Comparison of ENCODE assay signal across 17 mouse cellular contexts in genomic region chr16:45761425-45761824, GRCm38 (mm10). TPM values are rescaled to one million over a fixed set of nuclear protein-coding genes. Genes with fewer than 3 reads are reported as not detected.
DNase-seq lines count a peak whose midpoint lies in the region; ATAC-seq and TF ChIP-seq lines count a peak whose summit lies in the region.
"Had no signal": no experiment of that assay in that cellular context is flagged by ENCODE, and none has a peak within 500 bp of the region (broad histone marks: within the 10 kb centered on the region; RNA-seq: fewer than 3 reads in every experiment).

No protein-coding gene starts in this region.

- intact Hi-C loops in heart, adult 2 months (cut with DNase I): no loop called here

- dilution Hi-C loops in CH12.LX (cut with MboI; ENCODE audit: extremely low pct_ligation_motif_present, extremely low pct_unique_long_range_greater_than_20kb, low sequenced_read_pairs): no loop called here

- in situ Hi-C loops in CH12.LX (cut with MboI; ENCODE audit: low pct_ligation_motif_present, low pct_unique_long_range_greater_than_20kb, low sequenced_read_pairs): no loop called here

- no peak overlapping the region for H3K4me3 ChIP-seq in heart, adult 2 months
- H3K4me3 ChIP-seq in heart, embryonic 11.5 days (ENCODE audit: low read depth, low read length): no peak overlapping the region
- no peak overlapping the region for H3K4me3 ChIP-seq in liver, embryonic 14.5 days (ENCODE audit: insufficient read depth in 1 of 2, low read depth in 2 of 2, low read length in 2 of 2)
- no peak overlapping the region for H3K4me3 ChIP-seq in liver, embryonic 11.5 days (ENCODE audit: low read depth, low read length)
- no peak overlapping the region for H3K4me3 ChIP-seq in CH12.LX (replicated peaks in 1 of 3; ENCODE audit: low read depth in 2 of 3, low read length in 2 of 3, poor library complexity in 1 of 3)
- no peak overlapping the region for H3K4me3 ChIP-seq in bone marrow, adult 2 months (replicated peaks; ENCODE audit: control insufficient read depth, low read depth, low read length)
- H3K4me3 ChIP-seq: heart, embryonic 10.5 days; limb, embryonic 10.5 days; liver, embryonic 13.5 days; neural tube, embryonic 13.5 days had no signal

- TF ChIP-seq POLR2A in heart, adult 2 months (IDR thresholded peaks at IDR 0.05; ENCODE audit: insufficient read depth, low read depth, low read length): no peak
- TF ChIP-seq POLR2A in CH12.LX (IDR thresholded peaks at IDR 0.05; ENCODE audit: low read depth, low read length): no peak
- no peak for TF ChIP-seq POLR2A in bone marrow, adult 2 months (IDR thresholded peaks at IDR 0.05; ENCODE audit: borderline replicate concordance, control insufficient read depth, low read depth, low read length)

- TF ChIP-seq EP300 in heart, adult 2 months (IDR thresholded peaks at IDR 0.05; ENCODE audit: insufficient read depth, low read depth, low read length): no peak
- no peak for TF ChIP-seq EP300 in liver, embryonic 14.5 days (IDR thresholded peaks at IDR 0.05; ENCODE audit: low read depth)
- no peak for TF ChIP-seq EP300 in CH12.LX (IDR thresholded peaks at IDR 0.05; ENCODE audit: low read length)

- H3K79me2 ChIP-seq in heart, adult 2 months (replicated peaks; ENCODE audit: control insufficient read depth, insufficient read depth, low read length): no peaks in the 10 kb centered on the region
- no peaks in the 10 kb centered on the region for H3K79me2 ChIP-seq in CH12.LX (replicated peaks; ENCODE audit: control insufficient read depth, extremely low read depth, insufficient read depth, poor library complexity, severe bottlenecking)

- 65% methylated on average over 1 of the region's 1 CpGs for WGBS in heart, adult 2 months
- 80% methylated on average over 1 of the region's 1 CpGs for WGBS in heart, embryonic 11.5 days (ENCODE audit: insufficient replicate concordance)
- WGBS in liver, embryonic 14.5 days (ENCODE audit: insufficient replicate concordance): 34% methylated on average over 1 of the region's 1 CpGs
- WGBS in liver, embryonic 11.5 days: 66% methylated on average over 1 of the region's 1 CpGs
- WGBS in bone marrow, adult 2 months: 37% methylated on average over 1 of the region's 1 CpGs

- peak; percentile 59 for TF ChIP-seq CTCF in heart, adult 2 months (IDR thresholded peaks at IDR 0.05)
- TF ChIP-seq CTCF in liver, embryonic 14.5 days (IDR thresholded peaks at IDR 0.05; ENCODE audit: low read depth): 0 out of 2 replicates have a peak, but pooled peaks have one; percentile 7
- TF ChIP-seq CTCF in CH12.LX (conservative IDR thresholded peaks at IDR 0.05 in 1 of 2, IDR thresholded peaks at IDR 0.05 in 1 of 2; ENCODE audit: low read depth in 2 of 2, low read length in 2 of 2): peak in 1 of 2 experiments; percentile 91; a peak in 2 of 4 replicates
- 0 out of 2 replicates have a peak, but pooled peaks have one; percentile 11 for TF ChIP-seq CTCF in bone marrow, adult 2 months (IDR thresholded peaks at IDR 0.05; ENCODE audit: control insufficient read depth, insufficient read depth, low read length)

- H3K36me3 ChIP-seq in heart, adult 2 months (ENCODE audit: control insufficient read depth, insufficient read depth, low read length): peaks cover 28% of the 10 kb centered on the region
- peaks cover 7% of the 10 kb centered on the region for H3K36me3 ChIP-seq in heart, embryonic 11.5 days (ENCODE audit: control insufficient read depth, insufficient read depth, low read length)
- H3K36me3 ChIP-seq in liver, embryonic 14.5 days (replicated peaks; ENCODE audit: control insufficient read depth, insufficient read depth, low read depth): no peaks in the 10 kb centered on the region
- H3K36me3 ChIP-seq in liver, embryonic 11.5 days (ENCODE audit: control insufficient read depth, insufficient read depth, low read length): 0 out of 2 replicates have a peak, but pooled peaks cover 2% of the 10 kb centered on the region
- H3K36me3 ChIP-seq in CH12.LX (replicated peaks in 1 of 2; ENCODE audit: control insufficient read depth in 1 of 2, insufficient read depth in 1 of 2, low read length in 1 of 2): no peaks in the 10 kb centered on the region
- H3K36me3 ChIP-seq: liver, embryonic 13.5 days had no signal

- no peaks in the 10 kb centered on the region for H3K27me3 ChIP-seq in heart, adult 2 months (ENCODE audit: control insufficient read depth, insufficient read depth, low read length)
- no peaks in the 10 kb centered on the region for H3K27me3 ChIP-seq in heart, embryonic 11.5 days (ENCODE audit: control insufficient read depth, insufficient read depth, low read length)
- H3K27me3 ChIP-seq in liver, embryonic 14.5 days (ENCODE audit: control insufficient read depth, insufficient read depth, low read length): no peaks in the 10 kb centered on the region
- H3K27me3 ChIP-seq in liver, embryonic 11.5 days (replicated peaks; ENCODE audit: control insufficient read depth, insufficient read depth, low read length): no peaks in the 10 kb centered on the region
- no peaks in the 10 kb centered on the region for H3K27me3 ChIP-seq in CH12.LX (replicated peaks)
- H3K27me3 ChIP-seq: liver, embryonic 13.5 days; neural tube, embryonic 13.5 days had no signal

- no peak overlapping the region for H3K27ac ChIP-seq in heart, adult 2 months
- H3K27ac ChIP-seq in heart, embryonic 11.5 days (ENCODE audit: low read depth, low read length): no peak overlapping the region
- H3K27ac ChIP-seq in liver, embryonic 14.5 days: no peak overlapping the region
- H3K27ac ChIP-seq in liver, embryonic 11.5 days (ENCODE audit: low read depth, low read length): no peak overlapping the region
- H3K27ac ChIP-seq in CH12.LX (ENCODE audit: insufficient read depth, low read depth): no peak overlapping the region
- H3K27ac ChIP-seq in bone marrow, adult 2 months (ENCODE audit: control insufficient read depth, insufficient read depth, low read depth, low read length, poor library complexity): no peak overlapping the region
- H3K27ac ChIP-seq: heart, embryonic 10.5 days; limb, embryonic 10.5 days; liver, embryonic 13.5 days; neural tube, embryonic 13.5 days had no signal

- H3K9me3 ChIP-seq in heart, embryonic 11.5 days (replicated peaks; ENCODE audit: control insufficient read depth, low read length): no peaks in the 10 kb centered on the region
- no peaks in the 10 kb centered on the region for H3K9me3 ChIP-seq in liver, embryonic 14.5 days (ENCODE audit: control insufficient read depth, low read length)
- no peaks in the 10 kb centered on the region for H3K9me3 ChIP-seq in liver, embryonic 11.5 days (ENCODE audit: control insufficient read depth, low read length)
- no peaks in the 10 kb centered on the region for H3K9me3 ChIP-seq in CH12.LX (replicated peaks; ENCODE audit: low read length)
- H3K9me3 ChIP-seq: heart, embryonic 10.5 days; limb, embryonic 10.5 days; liver, embryonic 13.5 days; neural tube, embryonic 13.5 days had no signal

- peak; percentile 14 for TF ChIP-seq RAD21 in CH12.LX (IDR thresholded peaks at IDR 0.05; ENCODE audit: low read depth, low read length)

- DNase-seq in heart, adult 2 months: no peak
- DNase-seq in liver, embryonic 14.5 days (ENCODE audit: low read depth in 3 of 3, low spot score in 3 of 3): no peak
- no peak for DNase-seq in liver, embryonic 11.5 days (ENCODE audit: low spot score)
- DNase-seq in CH12.LX (ENCODE audit: extremely low read depth): peak; percentile 25
- DNase-seq in thymus, postnatal 10 days (ENCODE audit: low spot score in 2 of 2): no peak
- DNase-seq: cerebellum, postnatal 14 days; gastrocnemius, postnatal 36 days; heart, postnatal 36 days; liver, embryonic 13.5 days; right cerebral cortex, postnatal 14 days; thymus, postnatal 14 days had no signal

- no peak for ATAC-seq in heart, embryonic 11.5 days (replicated peaks; ENCODE audit: insufficient number of reproducible peaks, low FRiP score, low TSS enrichment)
- no peak for ATAC-seq in liver, embryonic 14.5 days (ENCODE audit: insufficient read depth)
- ATAC-seq in liver, embryonic 11.5 days (replicated peaks; ENCODE audit: low FRiP score): no peak
- ATAC-seq in CD4-positive, CD25-positive, alpha-beta regulatory T cell, adult 4 months: no peak

- H3K4me1 ChIP-seq in heart, adult 2 months (ENCODE audit: control insufficient read depth, insufficient read depth, low read length): peaks cover 16% of the 10 kb centered on the region
- H3K4me1 ChIP-seq in heart, embryonic 11.5 days (ENCODE audit: control insufficient read depth, insufficient read depth, low read length): peaks cover 2% of the 10 kb centered on the region; the same call in 1 of the 2 replicates
- H3K4me1 ChIP-seq in liver, embryonic 14.5 days (replicated peaks; ENCODE audit: control insufficient read depth in 2 of 2, insufficient read depth in 2 of 2, low read length in 1 of 2): no peaks in the 10 kb centered on the region
- H3K4me1 ChIP-seq in liver, embryonic 11.5 days (replicated peaks; ENCODE audit: control insufficient read depth, insufficient read depth, low read length): no peaks in the 10 kb centered on the region
- H3K4me1 ChIP-seq in CH12.LX (ENCODE audit: control insufficient read depth in 1 of 2, insufficient read depth in 2 of 2): peaks cover 5 to 16% of the 10 kb centered on the region in 2 experiments
- H3K4me1 ChIP-seq in bone marrow, adult 2 months (ENCODE audit: control insufficient read depth, insufficient read depth, low read length): no peaks in the 10 kb centered on the region; the same call in 1 of the 2 replicates
- H3K4me1 ChIP-seq: liver, embryonic 13.5 days; neural tube, embryonic 13.5 days had no signal

- H3K4me2 ChIP-seq in heart, embryonic 11.5 days: no peak overlapping the region
- H3K4me2 ChIP-seq in liver, embryonic 14.5 days (ENCODE audit: low read depth): no peak overlapping the region
- no peak overlapping the region for H3K4me2 ChIP-seq in liver, embryonic 11.5 days
- no peak overlapping the region for H3K4me2 ChIP-seq in CH12.LX (ENCODE audit: insufficient read depth, low read depth, poor library complexity, severe bottlenecking)
- H3K4me2 ChIP-seq: liver, embryonic 13.5 days; neural tube, embryonic 13.5 days had no signal

- no peak overlapping the region for H3K9ac ChIP-seq in heart, adult 2 months (ENCODE audit: low read depth, low read length)
- no peak overlapping the region for H3K9ac ChIP-seq in heart, embryonic 11.5 days (ENCODE audit: low read depth, low read length)
- H3K9ac ChIP-seq in liver, embryonic 14.5 days (replicated peaks): no peak overlapping the region
- H3K9ac ChIP-seq in liver, embryonic 11.5 days (ENCODE audit: low read depth, low read length): no peak overlapping the region
- no peak overlapping the region for H3K9ac ChIP-seq in CH12.LX (ENCODE audit: insufficient read depth, low read depth)
- H3K9ac ChIP-seq: liver, embryonic 13.5 days; neural tube, embryonic 13.5 days had no signal

RNA-seq across cellular contexts. Expression of gene Abhd10, which starts 18.7 kb away (rescaled TPM):
- total RNA-seq in heart, adult 2 months (2021): 10 to 100 TPM; 15.8 to 17.1 TPM
- polyA plus RNA-seq in heart, adult 2 months (2012; rRNA removed): 11.5 and 15.8 TPM in 2 replicates
- polyA plus RNA-seq in heart, embryonic 11.5 days (2014; fragmentation: Nextera tagmentation; extraction: Ambion mirVana): 28.7 and 29.3 TPM in 2 replicates
- polyA plus RNA-seq in liver, embryonic 14.5 days (2012; rRNA removed): 7.2 and 10.1 TPM in 2 replicates
- polyA plus RNA-seq in liver, embryonic 14.5 days (2014; fragmentation: Nextera tagmentation; extraction: Ambion mirVana): 16.5 and 17.3 TPM in 2 replicates
- polyA plus RNA-seq in liver, embryonic 11.5 days (2014; fragmentation: Nextera tagmentation; extraction: Ambion mirVana): 28.3 and 30.7 TPM in 2 replicates
- 13.8 and 14.1 TPM in 2 replicates for total RNA-seq in CH12.LX (2012; rRNA removed)
- total RNA-seq in CH12.LX (2014; rRNA removed): 19.3 and 20.1 TPM in 2 replicates
- 18.2 and 20.5 TPM in 2 replicates for polyA plus RNA-seq in CH12.LX (2012; ENCODE audit: insufficient read length, low read depth)
- polyA plus RNA-seq in bone marrow, adult 2 months (2011; ENCODE audit: insufficient read depth, insufficient read length, low replicate concordance, missing spikeins): 9.1 and 13.8 TPM in 2 replicates
- 10 to 100 TPM; 19.1 to 29.5 TPM for polyA plus RNA-seq in CD4-positive, CD25-positive, alpha-beta regulatory T cell, adult 4 months (2017; shearing (Covaris generic))

RNA-seq across cellular contexts. Expression of gene Tagln3, which starts 37.0 kb away (rescaled TPM):
- 1 to 10 TPM in 1 of 2 experiments, under 1 TPM in 1; 0.57 to 1.4 TPM for total RNA-seq in heart, adult 2 months (2021)
- polyA plus RNA-seq in heart, adult 2 months (2012; rRNA removed): 1.4 and 1.6 TPM in 2 replicates
- 16.3 and 18.3 TPM in 2 replicates for polyA plus RNA-seq in heart, embryonic 11.5 days (2014; fragmentation: Nextera tagmentation; extraction: Ambion mirVana)
- 0.39 and 0.86 TPM in 2 replicates for polyA plus RNA-seq in liver, embryonic 14.5 days (2012; rRNA removed)
- 0.15 TPM in 1 of 2 replicates, not detected in the other for polyA plus RNA-seq in liver, embryonic 14.5 days (2014; fragmentation: Nextera tagmentation; extraction: Ambion mirVana)
- polyA plus RNA-seq in liver, embryonic 11.5 days (2014; fragmentation: Nextera tagmentation; extraction: Ambion mirVana): 4.1 and 5.4 TPM in 2 replicates
- total RNA-seq in CH12.LX (2012; rRNA removed) (0.17 and 0.21 TPM in 2 replicates), CH12.LX (2014; rRNA removed) (0.19 TPM in 1 of 2 replicates, not detected in the other)
- polyA plus RNA-seq in CH12.LX (2012; ENCODE audit: insufficient read length, low read depth): 0.69 and 0.79 TPM in 2 replicates
- polyA plus RNA-seq in bone marrow, adult 2 months (2011; ENCODE audit: insufficient read depth, insufficient read length, low replicate concordance, missing spikeins): 1.1 and 5.7 TPM in 2 replicates
- polyA plus RNA-seq in CD4-positive, CD25-positive, alpha-beta regulatory T cell, adult 4 months (2017; shearing (Covaris generic)): not detected
